Mouse (Mus musculus): ENCODE measurements around the gene Olfr532.

DNA sequence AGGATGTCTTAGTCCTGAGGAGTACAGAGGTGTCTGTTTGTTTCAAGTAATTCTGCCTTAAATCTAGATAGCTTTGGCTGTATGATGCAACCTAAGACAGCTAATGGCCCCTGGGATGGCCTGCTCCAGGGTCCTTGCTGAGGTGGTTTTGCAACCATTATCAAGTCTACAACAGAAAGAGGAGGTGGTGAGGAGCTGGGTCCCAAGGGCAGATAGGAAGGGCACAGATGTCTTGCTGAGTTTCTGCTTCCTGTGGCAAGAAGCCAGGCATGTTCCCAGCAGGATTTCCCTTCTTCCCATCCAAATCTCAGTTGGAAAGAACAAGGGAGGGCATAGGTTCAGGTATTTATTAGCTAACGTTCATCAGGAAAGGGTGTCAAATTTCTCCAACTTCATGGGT, 45.2 kb downstream of the Olfr532 start, which contains the start of gene Olfr530:
- TF ChIP-seq CTCF (conservative IDR thresholded peaks at IDR 0.05; ENCODE audit: low read length): no peak
- TF ChIP-seq NANOG (IDR thresholded peaks at IDR 0.05; ENCODE audit: borderline replicate concordance, low read length): no peak

Data from E14TG2a.4 (cell line).